Mouse (Mus musculus): ENCODE measurements around the gene Zranb2. TPM values are rescaled to one million over a fixed set of nuclear protein-coding genes. Genes with fewer than 3 reads are reported as not detected.

Zranb2 gene
- polyA plus RNA-seq, 1 experiment from 2014 or later, result 106 TPM

DNA sequence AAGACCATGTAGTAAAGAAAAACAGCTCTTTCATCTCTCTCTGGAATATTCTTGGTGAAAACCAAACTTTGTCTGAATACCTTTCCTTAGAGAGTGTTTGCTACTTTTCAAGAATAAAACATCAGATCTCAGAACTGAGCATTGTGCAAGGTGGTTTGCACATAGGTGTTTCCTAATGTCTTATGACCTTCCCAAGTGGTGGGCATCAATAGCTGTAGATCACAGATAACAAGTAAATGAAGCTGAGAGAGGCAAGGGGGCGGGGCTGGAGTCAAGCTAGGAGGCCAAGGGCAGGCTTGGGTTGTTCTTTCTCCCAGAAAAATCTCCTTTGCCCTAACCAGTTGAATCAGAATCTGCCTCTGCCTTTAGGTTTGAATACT is 42.4 kb downstream of the Zranb2 start:
- 71% methylated on average over 1 of the region's 1 CpGs for WGBS

DNA sequence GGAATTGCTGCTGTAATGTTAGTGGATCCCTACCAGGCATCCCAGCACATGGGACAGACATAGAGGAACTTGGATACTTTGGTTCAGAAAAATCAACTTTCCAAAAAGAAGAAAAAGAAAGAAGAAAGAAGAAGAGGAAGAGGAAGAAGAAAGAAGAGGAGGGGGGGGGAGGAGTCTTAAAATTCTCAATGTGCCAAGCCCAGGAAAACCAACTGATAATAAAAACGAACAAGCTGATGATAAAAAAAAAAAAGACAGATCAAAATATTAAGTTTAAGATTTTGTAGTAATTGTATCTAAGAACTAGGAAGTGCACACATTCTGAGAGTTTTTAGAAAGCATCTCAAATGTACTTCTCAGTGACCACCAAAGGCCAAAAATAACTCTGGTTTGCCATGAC is 42.9 kb downstream of the Zranb2 start:
- Histone ChIP-seq H3K4me2 (ENCODE audit: low read length) (no peak overlapping the region), H3K9ac (ENCODE audit: low read depth, low read length) (no peak overlapping the region), H3K4me1 (ENCODE audit: control insufficient read depth, insufficient read depth, low read length) (no peaks in the 10 kb centered on the region), H3K36me3 (ENCODE audit: control insufficient read depth, insufficient read depth, low read length) (no peaks in the 10 kb centered on the region), H3K27ac (ENCODE audit: low read length) (no peak overlapping the region), H3K27me3 (ENCODE audit: control insufficient read depth, insufficient read depth, low read depth, low read length) (no peaks in the 10 kb centered on the region), H3K4me3 (ENCODE audit: low read depth, low read length) (no peak overlapping the region), H3K9me3 (replicated peaks; ENCODE audit: control insufficient read depth, low read length, poor library complexity, severe bottlenecking) (no peaks in the 10 kb centered on the region)
- ATAC-seq, result no peak
- WGBS, result 82% methylated on average over 1 of the region's 1 CpGs

More for the DNA sequence above, 42.4 kb downstream of the Zranb2 start:
- Histone ChIP-seq H3K9ac (ENCODE audit: low read depth, low read length) (no peak overlapping the region), H3K27me3 (ENCODE audit: control insufficient read depth, insufficient read depth, low read depth, low read length) (no peaks in the 10 kb centered on the region), H3K4me2 (ENCODE audit: low read length) (no peak overlapping the region), H3K27ac (ENCODE audit: low read length) (no peak overlapping the region), H3K4me3 (ENCODE audit: low read depth, low read length) (no peak overlapping the region), H3K9me3 (replicated peaks; ENCODE audit: control insufficient read depth, low read length, poor library complexity, severe bottlenecking) (no peaks in the 10 kb centered on the region), H3K36me3 (ENCODE audit: control insufficient read depth, insufficient read depth, low read length) (no peaks in the 10 kb centered on the region), H3K4me1 (ENCODE audit: control insufficient read depth, insufficient read depth, low read length) (no peaks in the 10 kb centered on the region)
- ATAC-seq, result no peak

DNA sequence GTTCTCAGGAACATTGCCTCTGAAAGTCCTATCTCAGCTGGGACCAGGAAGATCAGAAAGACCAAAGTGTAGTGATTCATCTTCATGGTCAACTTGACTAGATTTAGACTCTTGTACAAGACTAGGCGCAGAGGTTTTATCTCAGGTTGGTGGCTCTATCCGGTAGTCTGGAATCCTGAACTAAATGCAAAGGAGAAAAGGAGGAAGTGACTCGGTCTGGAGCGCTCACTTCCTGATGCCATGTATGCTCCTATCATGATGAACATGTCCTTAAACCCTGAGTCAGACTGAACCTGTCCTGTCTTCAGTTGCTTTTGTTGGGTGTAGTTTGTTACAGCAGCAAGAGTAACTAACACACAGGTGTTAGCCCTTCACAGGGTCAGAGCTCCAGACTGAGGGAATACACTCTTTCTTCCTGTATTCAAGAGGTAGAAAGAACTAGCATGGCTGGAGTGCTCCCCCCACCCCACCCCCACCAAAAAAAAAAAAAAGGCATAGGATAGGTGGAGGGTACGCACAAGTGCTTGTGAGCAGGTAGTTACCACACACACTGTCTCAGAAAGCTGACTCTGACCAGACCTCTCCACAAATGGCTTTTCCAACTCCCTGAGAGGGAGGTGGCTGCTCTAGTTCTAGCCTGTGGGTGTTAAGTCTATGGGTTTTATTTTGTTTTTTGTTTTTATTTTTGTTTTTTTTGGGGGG is 44.7 kb downstream of the Zranb2 start:
- no peak for ATAC-seq
- H3K36me3 ChIP-seq (ENCODE audit: control insufficient read depth, insufficient read depth, low read length), result no peaks in the 10 kb centered on the region
- WGBS, result 94% methylated on average over 5 of the region's 5 CpGs

GRCm38 (mm10) chr3:157579376-157579775 is 45.4 kb downstream of the Zranb2 start:
- no peak overlapping the region for H3K27ac ChIP-seq (ENCODE audit: low read length)
- no peak overlapping the region for H3K4me3 ChIP-seq (ENCODE audit: low read depth, low read length)
- ATAC-seq, result no peak
- no peaks in the 10 kb centered on the region for H3K36me3 ChIP-seq (ENCODE audit: control insufficient read depth, insufficient read depth, low read length)
- H3K4me2 ChIP-seq (ENCODE audit: low read length), result no peak overlapping the region
- 61% methylated on average over 2 of the region's 2 CpGs for WGBS
- H3K9ac ChIP-seq (ENCODE audit: low read depth, low read length), result no peak overlapping the region
- H3K9me3 ChIP-seq (replicated peaks; ENCODE audit: control insufficient read depth, low read length, poor library complexity, severe bottlenecking), result no peaks in the 10 kb centered on the region
- H3K4me1 ChIP-seq (ENCODE audit: control insufficient read depth, insufficient read depth, low read length), result no peaks in the 10 kb centered on the region
- H3K27me3 ChIP-seq (ENCODE audit: control insufficient read depth, insufficient read depth, low read depth, low read length), result no peaks in the 10 kb centered on the region

More for the DNA sequence above, 44.7 kb downstream of the Zranb2 start:
- Histone ChIP-seq H3K27ac (ENCODE audit: low read length) (no peak overlapping the region), H3K4me3 (ENCODE audit: low read depth, low read length) (no peak overlapping the region), H3K4me2 (ENCODE audit: low read length) (no peak overlapping the region), H3K9ac (ENCODE audit: low read depth, low read length) (no peak overlapping the region), H3K4me1 (ENCODE audit: control insufficient read depth, insufficient read depth, low read length) (no peaks in the 10 kb centered on the region), H3K27me3 (ENCODE audit: control insufficient read depth, insufficient read depth, low read depth, low read length) (no peaks in the 10 kb centered on the region), H3K9me3 (replicated peaks; ENCODE audit: control insufficient read depth, low read length, poor library complexity, severe bottlenecking) (no peaks in the 10 kb centered on the region)

GRCm38 (mm10) chr3:157580299-157580698 is 46.3 kb downstream of the Zranb2 start:
- WGBS, result 75% methylated on average over 4 of the region's 4 CpGs
- no peak overlapping the region for H3K27ac ChIP-seq (ENCODE audit: low read length)
- no peaks in the 10 kb centered on the region for H3K9me3 ChIP-seq (replicated peaks; ENCODE audit: control insufficient read depth, low read length, poor library complexity, severe bottlenecking)
- no peak for ATAC-seq
- no peaks in the 10 kb centered on the region for H3K27me3 ChIP-seq (ENCODE audit: control insufficient read depth, insufficient read depth, low read depth, low read length)
- H3K4me3 ChIP-seq (ENCODE audit: low read depth, low read length), result no peak overlapping the region
- H3K9ac ChIP-seq (ENCODE audit: low read depth, low read length), result no peak overlapping the region
- no peaks in the 10 kb centered on the region for H3K4me1 ChIP-seq (ENCODE audit: control insufficient read depth, insufficient read depth, low read length)
- no peaks in the 10 kb centered on the region for H3K36me3 ChIP-seq (ENCODE audit: control insufficient read depth, insufficient read depth, low read length)
- no peak overlapping the region for H3K4me2 ChIP-seq (ENCODE audit: low read length)

DNA sequence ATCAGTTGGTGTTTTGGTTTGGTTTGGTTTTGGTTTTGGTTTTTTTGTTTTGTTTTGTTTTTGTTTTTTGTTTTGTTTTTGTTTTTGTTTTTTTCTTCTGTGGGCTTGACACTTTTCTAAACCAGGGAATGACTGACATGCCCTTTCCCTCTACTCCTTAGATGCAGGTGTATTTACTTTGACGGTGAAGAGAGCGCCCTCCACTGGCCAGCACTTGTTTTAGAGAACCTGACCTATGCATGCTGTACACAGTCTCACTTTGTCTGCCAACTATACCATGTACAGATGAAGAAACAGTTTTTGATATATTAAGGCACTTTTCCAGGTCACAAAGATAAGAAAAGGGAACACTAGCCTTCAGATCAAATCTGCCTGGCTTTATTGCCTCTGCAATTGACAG is 47.8 kb downstream of the Zranb2 start:
- ATAC-seq, result no peak

DNA sequence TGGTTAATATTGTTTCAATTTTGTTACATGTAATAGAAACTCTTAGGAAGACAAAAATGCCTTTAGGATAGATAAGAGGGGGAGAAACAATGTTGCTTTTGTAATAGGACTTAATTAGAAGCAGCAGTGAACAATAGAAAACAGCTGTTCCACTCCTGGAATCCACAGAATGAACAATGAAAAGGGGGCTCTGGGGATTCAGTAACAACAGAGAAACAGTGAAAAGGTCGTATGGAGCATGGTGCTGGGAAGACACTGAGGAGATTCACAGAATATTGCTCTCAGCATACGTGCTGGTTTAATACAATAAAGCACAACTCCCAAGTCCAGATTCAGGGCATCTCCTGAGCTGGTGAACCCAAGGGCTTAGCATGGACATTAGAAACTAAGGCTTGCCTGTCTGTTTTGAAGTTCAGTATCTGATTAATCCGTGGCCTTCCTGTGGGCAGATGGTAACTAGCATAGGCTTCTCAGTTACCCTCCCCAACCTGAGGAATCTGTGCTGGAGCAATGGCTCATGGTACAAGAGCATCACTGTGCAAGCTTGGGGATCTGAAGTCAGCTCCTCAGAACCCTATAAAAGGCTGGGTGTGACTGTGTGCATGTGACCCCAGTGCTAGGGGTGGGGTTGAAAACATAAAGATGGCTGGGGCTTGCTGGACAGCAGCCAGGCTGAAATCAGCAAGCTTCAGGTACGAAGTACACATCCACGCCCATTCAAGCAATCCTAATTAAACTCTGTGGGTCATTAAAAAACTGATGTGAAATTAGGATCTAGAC is 48.9 kb downstream of the Zranb2 start:
- Histone ChIP-seq H3K9ac (ENCODE audit: low read depth, low read length) (no peak overlapping the region), H3K36me3 (ENCODE audit: control insufficient read depth, insufficient read depth, low read length) (no peaks in the 10 kb centered on the region), H3K4me1 (ENCODE audit: control insufficient read depth, insufficient read depth, low read length) (no peaks in the 10 kb centered on the region), H3K4me3 (ENCODE audit: low read depth, low read length) (no peak overlapping the region), H3K27ac (ENCODE audit: low read length) (no peak overlapping the region), H3K27me3 (ENCODE audit: control insufficient read depth, insufficient read depth, low read depth, low read length) (no peaks in the 10 kb centered on the region), H3K9me3 (replicated peaks; ENCODE audit: control insufficient read depth, low read length, poor library complexity, severe bottlenecking) (no peaks in the 10 kb centered on the region), H3K4me2 (ENCODE audit: low read length) (no peak overlapping the region)
- WGBS, result 35% methylated on average over 5 of the region's 5 CpGs
- ATAC-seq, result no peak

More for the DNA sequence above, 47.8 kb downstream of the Zranb2 start:
- H3K4me3 ChIP-seq (ENCODE audit: low read depth, low read length), result no peak overlapping the region
- H3K36me3 ChIP-seq (ENCODE audit: control insufficient read depth, insufficient read depth, low read length), result no peaks in the 10 kb centered on the region
- H3K4me2 ChIP-seq (ENCODE audit: low read length), result no peak overlapping the region
- no peak overlapping the region for H3K27ac ChIP-seq (ENCODE audit: low read length)
- H3K9me3 ChIP-seq (replicated peaks; ENCODE audit: control insufficient read depth, low read length, poor library complexity, severe bottlenecking), result no peaks in the 10 kb centered on the region
- H3K27me3 ChIP-seq (ENCODE audit: control insufficient read depth, insufficient read depth, low read depth, low read length), result no peaks in the 10 kb centered on the region
- WGBS, result 12% methylated on average over 2 of the region's 2 CpGs
- H3K9ac ChIP-seq (ENCODE audit: low read depth, low read length), result no peak overlapping the region
- no peaks in the 10 kb centered on the region for H3K4me1 ChIP-seq (ENCODE audit: control insufficient read depth, insufficient read depth, low read length)

- ATAC-seq, result no peak
- Histone ChIP-seq H3K4me2 (ENCODE audit: low read length) (no peak overlapping the region), H3K9ac (ENCODE audit: low read depth, low read length) (no peak overlapping the region), H3K4me1 (ENCODE audit: control insufficient read depth, insufficient read depth, low read length) (no peaks in the 10 kb centered on the region), H3K27me3 (ENCODE audit: control insufficient read depth, insufficient read depth, low read depth, low read length) (no peaks in the 10 kb centered on the region), H3K9me3 (replicated peaks; ENCODE audit: control insufficient read depth, low read length, poor library complexity, severe bottlenecking) (no peaks in the 10 kb centered on the region), H3K27ac (ENCODE audit: low read length) (no peak overlapping the region), H3K36me3 (ENCODE audit: control insufficient read depth, insufficient read depth, low read length) (no peaks in the 10 kb centered on the region), H3K4me3 (ENCODE audit: low read depth, low read length) (no peak overlapping the region)
- 87% methylated on average over 7 of the region's 7 CpGs for WGBS
Observed at GRCm38 (mm10) chr3:157597837-157598379, 63.9 kb downstream of the Zranb2 start.

All from midbrain, embryonic 16.5 days (tissue).